Mouse (Mus musculus) T-cell, adult 66 days (primary cell): Measurements from ENCODE around the gene Cdkal1. TPM values are rescaled to one million over a fixed set of nuclear protein-coding genes. Genes with fewer than 3 reads are reported as not detected.

ENCODE experiments used
- total RNA-seq, 2 experiments: library from RNA; stranded (reverse); gene quantifications; 3 replicates in 1 of 2; 4 replicates in 1 of 2; pipeline ENCODE4 v1.2.4; 2023

Cdkal1 gene
- 10 to 100 TPM; 65.3 to 80.2 TPM for total RNA-seq

DNA sequence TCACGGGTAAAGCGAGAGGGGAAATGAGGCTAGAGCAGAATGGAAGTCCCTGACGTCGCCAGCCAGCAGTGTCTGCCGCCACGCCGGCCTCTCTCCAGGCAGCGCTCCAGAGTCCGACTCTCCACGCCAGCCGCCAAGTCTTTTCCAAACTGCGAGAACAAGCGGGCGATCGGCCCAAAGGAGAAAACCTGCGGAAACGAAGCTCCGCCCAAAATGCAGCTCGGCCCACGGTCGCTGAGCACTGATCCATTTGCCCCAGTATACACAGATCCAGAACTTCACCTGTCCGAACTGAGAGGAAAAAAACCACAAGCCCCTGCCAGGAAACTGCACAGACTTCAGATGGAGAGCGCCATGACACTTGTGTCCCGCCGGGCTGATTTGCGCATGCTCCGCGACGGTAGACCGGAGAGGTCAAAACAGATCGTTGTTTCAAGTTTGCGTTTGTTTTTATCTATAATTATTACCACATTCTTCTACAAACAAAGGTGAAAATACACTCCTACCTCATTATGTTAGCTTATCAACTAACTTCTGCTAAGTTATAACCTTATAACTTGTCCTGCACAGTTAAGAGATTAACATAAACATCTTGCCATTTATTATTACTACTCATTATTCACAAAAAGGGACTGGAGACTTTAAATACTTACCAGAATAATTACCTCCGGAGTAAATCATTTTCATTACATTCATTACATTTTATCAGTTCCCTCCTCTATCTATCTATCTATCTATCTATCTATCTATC, at the start of gene Cdkal1:
Gene Cdkal1 (minus strand): TSS at position 394 of the 751 bp plus-strand sequence.

Other genes starting within 250 kb of the Cdkal1 start
- 1 to 10 TPM; 2.4 to 3.5 TPM for gene E2f3, start 130.4 kb upstream of the Cdkal1 start, total RNA-seq